Mouse (Mus musculus) heart, adult 9 months (tissue): ENCODE results near the gene Olfml2a.
"Not testable (repeated sequence)": the region's sequence is repeated elsewhere in the genome, so short reads cannot be mapped to it uniquely, and the experiment has no call there.

Source experiments
- DNase-seq, 2 experiments: peaks; one replicate each; pipeline ENCODE4 v3.0.0; 2022; ENCODE audit warnings: low spot score in 2 of 2

Olfml2a gene

GRCm38 (mm10) chr2:38986580-38986979 is 54.8 kb downstream of the Olfml2a start:
- DNase-seq, result peak; percentile 80 to 85

- DNase-seq, result no peak
Measured at GRCm38 (mm10) chr2:38987371-38987770, 55.6 kb downstream of the Olfml2a start.

GRCm38 (mm10) chr2:38987803-38988510 is 56.2 kb downstream of the Olfml2a start:
- DNase-seq, result no peak

GRCm38 (mm10) chr2:38988929-38989328 is 57.2 kb downstream of the Olfml2a start:
- no peak for DNase-seq

- no peak for DNase-seq
Measured at GRCm38 (mm10) chr2:38992004-38992403, 60.2 kb downstream of the Olfml2a start.

- DNase-seq, result no peak
Measured at GRCm38 (mm10) chr2:38992452-38992851, 60.7 kb downstream of the Olfml2a start.

GRCm38 (mm10) chr2:38997386-38998374 is 65.9 kb downstream of the Olfml2a start, which contains the start of gene Wdr38:
TSS of gene Wdr38 (plus strand) at chr2:38997476.
- DNase-seq, result peak; percentile 87 to 92

GRCm38 (mm10) chr2:38999381-38999780 is 67.6 kb downstream of the Olfml2a start:
- DNase-seq, result no peak

- no peak for DNase-seq
Measured at GRCm38 (mm10) chr2:38999910-39000586, 68.3 kb downstream of the Olfml2a start.

- no peak for DNase-seq
Measured at GRCm38 (mm10) chr2:39000587-39000919, 68.8 kb downstream of the Olfml2a start.

- no peak for DNase-seq
Measured at GRCm38 (mm10) chr2:39001866-39002265, 70.1 kb downstream of the Olfml2a start.

GRCm38 (mm10) chr2:39003106-39003505 is 71.3 kb downstream of the Olfml2a start:
- DNase-seq, result no peak

- DNase-seq, result no peak
Measured at GRCm38 (mm10) chr2:39003512-39003911, 71.7 kb downstream of the Olfml2a start.

- DNase-seq, result no peak
Measured at GRCm38 (mm10) chr2:39004372-39004771, 72.6 kb downstream of the Olfml2a start.

GRCm38 (mm10) chr2:39004880-39005435 is 73.2 kb downstream of the Olfml2a start, which contains the start of gene Arpc5l:
TSS of gene Arpc5l (plus strand) at chr2:39005348.
- peak; percentile 91 to 92 for DNase-seq

GRCm38 (mm10) chr2:39005574-39006079 is 73.8 kb downstream of the Olfml2a start, which contains the start of gene Rpl35:
TSS of gene Rpl35 (minus strand) at chr2:39005624.
- no peak for DNase-seq

GRCm38 (mm10) chr2:39006149-39006730 is 74.5 kb downstream of the Olfml2a start:
- no peak for DNase-seq

GRCm38 (mm10) chr2:39007865-39008264 is 76.1 kb downstream of the Olfml2a start:
- DNase-seq, result peak; percentile 92 to 93

GRCm38 (mm10) chr2:39008350-39008851 is 76.6 kb downstream of the Olfml2a start:
- no peak for DNase-seq

- DNase-seq, result peak in 1 of 2 experiments; percentile 31
Measured at GRCm38 (mm10) chr2:39008954-39009365, 77.2 kb downstream of the Olfml2a start.

- DNase-seq, result not testable (repeated sequence)
Measured at GRCm38 (mm10) chr2:39010144-39010543, 78.4 kb downstream of the Olfml2a start.
